Mouse (Mus musculus) lung, postnatal 14 days (tissue): ENCODE results near the gene Hfe2.
"Not testable (repeated sequence)": the region's sequence is repeated elsewhere in the genome, so short reads cannot be mapped to it uniquely, and the experiment has no call there.

ENCODE experiments used
- DNase-seq: peaks from one replicate; pipeline ENCODE4 v3.0.0; 2021

Hfe2 gene

DNA sequence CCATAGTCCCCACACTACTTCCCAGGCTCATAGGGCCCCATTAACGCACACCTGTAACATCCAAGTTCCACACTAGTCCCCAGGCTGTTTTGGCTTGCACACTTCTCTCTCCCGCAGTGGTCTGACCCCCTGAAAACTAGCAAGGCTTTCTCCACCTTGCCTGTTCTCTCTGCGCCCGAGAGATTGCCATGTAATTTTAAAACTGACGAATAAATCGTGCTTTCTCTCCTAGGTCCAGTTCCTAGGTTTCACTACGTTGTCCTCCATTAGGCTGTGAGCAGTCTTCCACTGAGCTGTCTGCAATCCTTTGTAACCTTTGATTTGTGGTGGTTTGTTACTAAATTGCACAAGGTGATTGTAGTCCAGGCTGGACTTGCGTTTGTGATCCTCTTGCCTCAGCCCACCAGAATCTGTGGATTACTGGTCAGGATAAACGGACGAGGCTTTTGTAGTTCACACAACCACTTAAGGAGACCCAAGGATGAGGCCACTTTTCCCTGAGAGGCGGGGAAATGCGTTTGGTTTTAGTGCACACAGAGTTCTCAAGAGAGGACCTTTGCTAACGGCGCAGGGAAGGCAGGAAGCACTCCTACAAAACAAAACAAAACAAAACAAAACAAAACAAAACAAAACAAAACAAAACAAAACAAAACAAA is 28.2 kb upstream of the Hfe2 start:
- not testable (repeated sequence) for DNase-seq

GRCm38 (mm10) chr3:96497451-96498028 is 27.4 kb upstream of the Hfe2 start:
- peak; percentile 79 for DNase-seq

DNA sequence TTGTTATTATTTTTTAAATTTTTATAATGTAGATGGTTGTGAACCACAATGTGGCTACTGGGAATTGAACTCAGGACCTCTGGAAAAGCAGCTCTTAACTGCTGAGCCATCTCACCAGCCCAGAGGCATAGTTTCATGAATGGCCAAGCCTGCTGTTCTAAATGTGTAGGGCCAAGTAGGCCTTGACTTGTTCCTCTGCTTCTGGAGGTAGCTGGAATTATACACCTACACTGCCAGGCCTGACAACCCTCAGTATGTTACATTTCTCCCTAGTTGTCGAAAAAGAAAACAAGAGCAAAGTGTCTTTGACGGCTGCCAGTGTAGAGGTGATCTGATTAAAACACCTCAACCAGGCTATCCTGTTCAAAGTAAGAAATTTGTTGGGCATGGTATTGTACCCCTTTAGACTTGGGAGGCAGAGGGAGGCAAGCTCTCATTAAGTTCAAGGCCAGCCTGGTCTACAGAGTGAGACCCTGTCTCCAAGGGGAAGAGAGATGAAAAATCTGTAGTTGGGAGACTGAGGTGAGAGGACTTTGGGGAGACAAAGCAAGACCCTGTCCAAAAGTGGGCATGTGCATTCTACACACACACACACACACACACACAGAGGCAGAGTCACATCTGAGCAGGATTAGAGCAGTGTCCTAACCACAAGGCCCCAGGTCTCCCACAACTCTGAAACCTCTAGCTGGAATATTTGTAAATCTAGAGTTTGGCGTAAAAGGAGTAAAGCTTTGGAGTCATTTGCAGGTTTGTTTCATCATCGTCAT is 26.3 kb upstream of the Hfe2 start:
- DNase-seq = no peak

DNA sequence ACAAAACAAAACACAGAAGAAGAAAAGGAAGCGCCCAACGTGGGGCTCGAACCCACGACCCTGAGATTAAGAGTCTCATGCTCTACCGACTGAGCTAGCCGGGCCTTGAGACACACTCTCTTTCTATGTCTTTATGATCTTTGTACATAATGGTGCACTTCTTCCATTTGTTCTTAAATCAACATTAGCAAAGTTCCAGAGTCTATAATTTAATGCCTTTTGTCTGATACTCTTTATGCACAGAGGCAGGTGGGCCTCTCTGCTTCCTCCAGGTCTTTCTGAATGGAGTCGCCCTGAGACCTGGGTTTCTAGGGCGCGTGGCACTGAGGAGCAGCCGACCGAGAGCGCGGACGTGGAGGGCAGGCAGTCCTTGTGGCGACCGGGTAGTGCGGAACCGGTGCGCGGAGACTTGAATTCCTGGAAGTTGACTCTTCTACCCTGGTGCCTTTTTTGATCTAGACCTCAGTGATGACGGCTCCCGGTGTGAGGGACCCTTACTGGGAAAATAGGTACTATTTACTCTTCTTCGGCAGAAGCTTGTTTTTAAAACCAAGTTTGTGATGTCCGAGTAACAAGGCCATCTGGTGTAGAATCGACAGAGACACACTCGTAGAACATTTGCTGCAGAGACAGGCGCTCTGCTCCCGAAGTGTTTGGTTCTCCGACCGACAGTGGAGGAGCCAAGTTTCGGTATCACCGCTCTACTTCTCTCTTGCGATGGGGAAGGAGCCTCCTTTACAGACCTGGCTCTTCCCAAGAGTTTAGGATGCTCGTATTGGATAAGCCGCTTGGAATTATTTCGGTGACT is 25.3 kb upstream of the Hfe2 start:
- peak; percentile 81 for DNase-seq

- DNase-seq = peak; percentile 96
Measured at GRCm38 (mm10) chr3:96500289-96500621, 24.7 kb upstream of the Hfe2 start.

DNA sequence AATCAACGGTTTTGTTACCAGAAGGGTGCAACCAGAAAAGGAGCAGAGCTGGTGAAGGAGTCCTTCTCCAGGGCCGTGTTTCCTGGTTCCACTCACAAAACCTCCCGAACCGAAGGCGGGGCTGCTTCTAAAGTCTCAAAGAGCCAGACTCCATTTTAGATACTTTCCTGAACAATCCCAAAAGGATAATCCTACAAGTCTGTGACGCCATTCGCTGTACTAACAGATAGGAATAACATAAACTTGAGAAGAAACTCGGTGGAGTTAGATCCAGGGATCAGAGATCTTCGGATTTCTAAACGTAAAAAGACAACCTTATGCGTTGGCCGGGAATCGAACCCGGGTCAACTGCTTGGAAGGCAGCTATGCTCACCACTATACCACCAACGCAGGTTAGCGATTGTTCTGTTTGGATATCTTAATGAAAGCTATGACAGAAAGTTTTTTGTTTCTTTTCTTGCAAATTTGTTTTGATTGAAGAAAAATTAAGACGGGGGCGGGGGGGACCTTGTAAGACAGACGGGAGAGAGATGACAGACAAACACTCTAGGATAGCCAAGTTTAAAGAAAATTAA is 24.2 kb upstream of the Hfe2 start:
- DNase-seq = peak; percentile 94

DNA sequence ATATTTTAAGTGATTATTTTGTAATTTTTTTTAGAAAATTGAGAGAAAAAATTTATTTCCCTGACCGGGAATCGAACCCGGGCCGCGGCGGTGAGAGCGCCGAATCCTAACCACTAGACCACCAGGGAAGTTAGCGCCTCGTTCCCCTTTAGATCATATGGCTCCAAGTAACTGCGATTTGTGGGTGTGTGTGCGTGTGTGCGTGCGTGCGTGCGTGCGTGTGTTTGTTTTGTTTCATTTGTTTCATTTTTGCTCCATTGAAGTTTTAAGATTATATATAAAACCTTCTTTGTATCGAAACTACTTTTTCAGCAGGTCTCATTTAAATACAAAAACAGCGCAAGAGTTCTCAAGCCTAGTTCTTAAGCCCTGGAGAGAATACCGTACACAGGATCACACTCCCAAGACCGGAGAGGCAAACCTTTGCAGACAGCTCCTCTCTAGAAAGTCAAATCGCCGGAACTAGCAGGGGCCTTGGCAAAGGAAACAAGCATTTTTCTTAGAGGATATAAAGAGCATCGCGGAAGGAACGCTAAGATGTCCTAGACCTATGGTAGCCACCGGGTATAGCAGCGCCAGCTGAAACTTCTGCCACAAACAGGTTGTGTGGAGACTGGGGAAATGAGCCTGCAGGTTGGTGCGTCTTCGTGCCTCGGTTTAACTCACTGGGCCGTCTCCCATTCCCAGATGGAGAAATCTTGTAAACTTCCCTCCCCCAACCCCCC is 23.4 kb upstream of the Hfe2 start:
- peak; percentile 92 for DNase-seq

- DNase-seq = peak; percentile 14
Measured at GRCm38 (mm10) chr3:96502181-96503082, 22.5 kb upstream of the Hfe2 start.

- peak; percentile 81 for DNase-seq
Measured at GRCm38 (mm10) chr3:96503083-96503450, 21.9 kb upstream of the Hfe2 start.

DNA sequence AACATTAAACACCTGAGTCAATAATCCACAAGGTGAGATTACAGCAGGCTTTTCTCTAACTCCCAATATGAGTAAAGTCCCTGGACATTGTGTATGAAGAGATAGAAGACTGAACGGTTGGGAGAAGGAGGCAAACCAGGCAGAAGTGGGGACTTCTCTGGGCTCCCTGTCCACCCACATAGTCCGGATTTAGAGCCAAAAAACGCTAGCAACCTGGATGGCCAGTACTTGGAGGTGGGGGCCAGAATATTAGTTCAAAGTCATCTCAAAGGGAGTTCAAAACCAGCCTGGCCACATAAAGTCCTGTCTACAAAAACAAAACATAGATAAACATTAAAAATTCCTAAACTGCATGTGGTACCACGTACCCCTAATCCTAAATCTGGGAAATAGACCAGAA is 21.0 kb upstream of the Hfe2 start:
- DNase-seq = no peak

DNA sequence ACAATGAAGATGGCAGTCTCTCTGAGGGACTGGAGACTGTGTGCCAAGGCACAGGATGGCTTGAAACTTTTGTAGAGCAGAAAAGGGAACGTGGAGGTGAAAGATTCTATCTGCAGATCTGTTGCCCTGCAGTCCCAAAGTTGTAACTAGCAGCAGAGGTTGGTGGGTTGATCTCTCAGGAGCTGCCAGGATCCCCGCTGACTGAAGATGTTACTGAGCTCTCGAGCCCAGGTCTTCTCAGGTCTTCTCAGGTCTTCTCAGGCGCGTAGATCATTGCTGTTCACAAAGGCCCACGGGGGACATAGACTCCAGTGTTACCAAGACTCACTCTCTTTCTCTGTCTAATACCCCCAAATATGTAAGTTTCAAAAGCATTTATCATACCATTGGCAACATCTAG is 20.0 kb upstream of the Hfe2 start:
- DNase-seq = no peak

DNA sequence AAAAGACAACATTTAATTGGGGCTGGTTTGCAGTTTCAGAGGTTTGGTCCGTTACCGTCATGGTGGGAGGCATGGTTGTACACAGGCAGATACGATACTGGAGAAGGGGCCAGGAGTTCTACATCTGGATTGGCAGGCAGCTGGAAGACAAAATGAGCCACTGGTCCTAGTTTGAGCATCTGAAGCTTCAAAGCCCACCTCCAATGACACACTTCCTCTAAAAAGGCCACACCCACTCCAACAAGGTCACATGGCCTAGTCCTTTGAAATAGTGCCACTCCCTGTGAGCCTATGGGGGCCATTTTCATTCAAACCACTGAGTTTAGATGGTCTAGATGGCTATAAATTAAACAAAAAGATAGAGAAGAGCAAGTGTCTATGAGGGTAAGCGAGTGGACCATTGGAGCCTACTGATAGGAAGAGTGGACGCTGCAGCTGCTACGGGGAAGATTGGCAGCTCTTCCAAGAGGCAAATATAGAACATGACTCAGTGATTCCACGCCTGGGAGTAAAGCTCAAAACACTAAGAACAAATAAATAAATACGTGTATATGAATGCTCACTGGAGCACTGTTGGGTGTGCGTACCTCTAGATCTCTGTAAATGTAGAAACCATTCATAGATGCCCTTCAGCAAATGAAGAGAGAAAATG is 18.4 kb upstream of the Hfe2 start:
- DNase-seq = no peak

GRCm38 (mm10) chr3:96507966-96508365 is 17.0 kb upstream of the Hfe2 start:
- not testable (repeated sequence) for DNase-seq

GRCm38 (mm10) chr3:96520171-96520570 is 4.8 kb upstream of the Hfe2 start:
- DNase-seq = no peak

DNA sequence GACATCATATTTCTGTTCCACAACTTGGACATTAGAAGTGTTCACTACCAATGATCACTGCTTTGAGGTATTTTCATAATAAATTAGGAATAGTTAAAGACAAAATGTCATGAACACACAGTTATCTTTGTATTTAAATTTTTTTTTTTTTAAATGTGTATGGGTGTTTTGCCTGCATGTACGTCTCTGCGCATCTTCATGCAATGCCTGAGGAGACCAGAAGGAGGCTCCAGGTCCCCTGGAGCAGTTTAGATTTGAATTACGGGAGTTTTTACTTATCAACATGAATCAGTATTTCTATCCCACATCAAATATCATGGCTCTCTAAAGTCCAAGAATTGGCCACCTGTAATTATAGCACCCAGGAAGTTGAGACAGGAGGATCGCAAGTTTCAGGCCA is 2.8 kb upstream of the Hfe2 start:
- DNase-seq = no peak

- no peak for DNase-seq
Measured at GRCm38 (mm10) chr3:96524028-96524810, 753 bp upstream of the Hfe2 start.

DNA sequence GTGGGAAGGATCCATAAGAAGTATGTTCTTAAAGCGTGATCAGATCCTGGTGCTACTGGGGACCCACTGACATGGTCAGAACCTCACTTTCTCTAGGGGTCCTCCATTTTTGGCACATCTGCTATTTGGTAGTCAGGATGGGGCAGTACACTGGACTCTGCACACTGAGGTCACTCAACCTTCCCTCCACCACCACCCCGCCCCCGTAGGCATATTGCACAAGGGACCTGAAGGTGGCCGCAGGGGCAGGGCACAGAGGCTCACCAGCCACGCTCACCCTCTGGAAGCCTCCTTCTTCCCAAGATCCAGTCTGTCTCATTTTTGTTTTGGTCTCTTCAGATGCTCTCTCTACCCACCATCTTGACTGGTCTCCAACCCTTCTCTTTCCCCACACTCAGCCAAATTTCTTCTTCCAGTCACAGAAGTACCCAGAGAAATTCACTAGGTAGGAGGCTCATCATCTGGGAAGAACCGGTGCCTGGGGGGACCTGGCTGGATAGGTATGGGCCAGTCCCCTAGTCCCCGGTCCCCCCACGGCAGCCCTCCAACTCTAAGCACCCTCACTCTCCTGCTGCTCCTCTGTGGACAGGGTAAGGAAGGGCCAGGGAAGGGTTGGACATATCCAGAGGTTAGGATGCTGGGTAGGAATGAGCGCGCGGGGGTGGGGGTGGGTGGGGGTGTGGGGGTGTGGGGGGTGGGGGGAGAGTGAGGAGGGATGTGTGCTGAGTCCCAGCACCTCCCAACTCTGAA is 1.2 kb downstream of the Hfe2 start:
- DNase-seq = no peak

DNA sequence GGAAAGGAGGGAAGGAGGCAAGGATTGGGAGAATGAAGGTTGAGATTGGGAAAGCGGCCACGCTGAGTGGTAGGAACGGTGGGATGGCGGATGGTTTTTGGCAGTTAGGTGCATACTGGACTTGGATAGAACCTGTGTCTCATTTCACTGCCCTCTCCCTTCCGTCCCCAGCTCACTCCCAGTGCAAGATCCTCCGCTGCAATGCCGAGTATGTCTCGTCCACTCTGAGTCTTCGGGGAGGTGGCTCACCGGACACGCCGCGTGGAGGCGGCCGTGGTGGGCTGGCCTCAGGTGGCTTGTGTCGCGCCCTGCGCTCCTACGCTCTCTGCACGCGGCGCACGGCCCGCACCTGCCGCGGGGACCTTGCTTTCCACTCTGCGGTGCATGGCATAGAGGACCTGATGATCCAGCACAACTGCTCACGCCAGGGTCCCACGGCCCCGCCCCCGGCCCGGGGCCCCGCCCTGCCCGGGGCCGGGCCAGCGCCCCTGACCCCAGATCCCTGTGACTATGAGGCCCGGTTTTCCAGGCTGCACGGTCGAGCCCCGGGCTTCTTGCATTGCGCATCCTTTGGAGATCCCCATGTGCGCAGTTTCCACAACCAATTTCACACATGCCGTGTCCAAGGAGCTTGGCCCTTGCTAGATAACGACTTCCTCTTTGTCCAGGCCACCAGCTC is 2.0 kb downstream of the Hfe2 start:
- DNase-seq = no peak

- DNase-seq = no peak
Measured at GRCm38 (mm10) chr3:96528506-96528905, 3.5 kb downstream of the Hfe2 start.
